Mouse (Mus musculus) hindbrain, postnatal 0 days (tissue): Measurements from ENCODE around the gene Fam71f1. TPM values are rescaled to one million over a fixed set of nuclear protein-coding genes. Genes with fewer than 3 reads are reported as not detected.

Source experiments
- ATAC-seq: fragments of 200-750 bp; cut with Nextera tagmentation; 2 replicates; pipeline ENCODE4 v1.8.0; 2017; ENCODE audit warnings: mild to moderate bottlenecking, moderate TSS enrichment, moderate library complexity
- DNase-seq: peaks from one replicate; pipeline ENCODE4 v3.0.0-alpha.2; 2015; ENCODE audit warnings: low spot score
- H3K27ac ChIP-seq: fragments of 300-500 bp; sonication (generic); 2 replicates; pipeline ENCODE4 v1.5.1; 2014; ENCODE audit warnings: mild to moderate bottlenecking
- H3K27me3 ChIP-seq: fragments of 300-500 bp; sonication (generic); 2 replicates; pipeline ENCODE4 v1.6.1; 2014; ENCODE audit warnings: low read length, mixed read lengths; ENCODE audit not compliant: insufficient read depth
- H3K36me3 ChIP-seq: fragments of 300-500 bp; sonication (generic); 2 replicates; pipeline ENCODE4 v1.6.1; 2014; ENCODE audit warnings: low read length, mixed read lengths; ENCODE audit not compliant: insufficient read depth
- H3K4me1 ChIP-seq: fragments of 300-500 bp; sonication (generic); 2 replicates; pipeline ENCODE4 v1.6.1; 2014; ENCODE audit warnings: antibody characterized with exemption, low read length, mixed read lengths; ENCODE audit not compliant: insufficient read depth
- H3K4me2 ChIP-seq: fragments of 300-500 bp; sonication (generic); 2 replicates; pipeline ENCODE4 v1.6.1; 2014; ENCODE audit warnings: low read depth, mild to moderate bottlenecking, low read length, moderate library complexity, mixed read lengths
- H3K4me3 ChIP-seq: fragments of 300-500 bp; sonication (generic); 2 replicates; pipeline ENCODE4 v1.5.1; 2014; ENCODE audit warnings: low read length
- H3K9ac ChIP-seq: fragments of 300-500 bp; sonication (generic); replicated peaks from 2 replicates; pipeline ENCODE4 v1.6.1; 2014; ENCODE audit warnings: mild to moderate bottlenecking, low read length, moderate library complexity, mixed read lengths
- H3K9me3 ChIP-seq: fragments of 300-500 bp; sonication (generic); 2 replicates; pipeline ENCODE4 v1.6.1; 2016; ENCODE audit warnings: low read length, mixed read lengths
- CTCF ChIP-seq: IDR thresholded peaks from 2 replicates; pipeline ENCODE4 v1.5.1; 2016; ENCODE audit warnings: antibody characterized with exemption, control low read depth, low read depth
- WGBS: fragments of 180-500 bp; shearing (Covaris S2); extraction: QIAGEN DNeasy Blood & Tissue Kit; methylation state at CpG from one replicate; pipeline ENCODE4 v1.1.7; 2014; 5-methylcytosine and 5-hydroxymethylcytosine counted together
- polyA plus RNA-seq: library from polyadenylated mRNA; unstranded; fragments of >200 nt; fragmentation: Nextera tagmentation; extraction: Ambion mirVana; gene quantifications from 2 replicates; pipeline ENCODE4 v1.2.1, GENCODE M21; 2015
- total RNA-seq: library from RNA; depleted of rRNA; stranded (reverse); fragments of >200 nt; gene quantifications from 2 replicates; pipeline ENCODE4 v1.2.3, GENCODE M21; 2014; rRNA removed

Fam71f1 gene
- total and polyA plus RNA-seq, 2 experiments from 2014 or later = not detected

- ATAC-seq (no peak), DNase-seq (no peak)
- Histone ChIP-seq H3K27me3 (no peaks in the 10 kb centered on the region), H3K4me3 (no peak overlapping the region), H3K36me3 (peaks cover 20% of the 10 kb centered on the region), H3K27ac (no peak overlapping the region), H3K9ac (no peak overlapping the region), H3K4me1 (0 out of 2 replicates have a peak, but pooled peaks cover 3% of the 10 kb centered on the region), H3K9me3 (no peaks in the 10 kb centered on the region), H3K4me2 (no peak overlapping the region)
- TF ChIP-seq CTCF = no peak
- 92% methylated on average over 1 of the region's 1 CpGs for WGBS
These were observed 46.3 kb downstream of the Fam71f1 start for GRCm38 (mm10) chr6:29365277-29365676.

- Histone ChIP-seq H3K4me1 (no peaks in the 10 kb centered on the region), H3K4me2 (no peak overlapping the region), H3K36me3 (peaks cover 37% of the 10 kb centered on the region; the same call in 1 of the 2 replicates), H3K27me3 (no peaks in the 10 kb centered on the region), H3K9ac (no peak overlapping the region), H3K4me3 (no peak overlapping the region), H3K9me3 (no peaks in the 10 kb centered on the region), H3K27ac (no peak overlapping the region)
- DNase-seq = no peak
- no peak for ATAC-seq
- TF ChIP-seq CTCF = no peak
- WGBS = 75% methylated on average over 4 of the region's 4 CpGs
These were observed 58.4 kb downstream of the Fam71f1 start for GRCm38 (mm10) chr6:29377386-29377785.

GRCm38 (mm10) chr6:29378678-29379077 is 59.7 kb downstream of the Fam71f1 start:
- Histone ChIP-seq H3K27ac (no peak overlapping the region), H3K4me2 (no peak overlapping the region), H3K9ac (no peak overlapping the region), H3K4me1 (no peaks in the 10 kb centered on the region), H3K9me3 (no peaks in the 10 kb centered on the region), H3K27me3 (no peaks in the 10 kb centered on the region), H3K36me3 (peaks cover 31% of the 10 kb centered on the region; the same call in 1 of the 2 replicates), H3K4me3 (no peak overlapping the region)
- WGBS = 97% methylated on average over 10 of the region's 10 CpGs
- DNase-seq (no peak), ATAC-seq (no peak)
- no peak for TF ChIP-seq CTCF

- ATAC-seq (no peak), DNase-seq (no peak)
- 89% methylated on average over 6 of the region's 6 CpGs for WGBS
- no peak for TF ChIP-seq CTCF
- Histone ChIP-seq H3K4me2 (no peak overlapping the region), H3K9ac (no peak overlapping the region), H3K9me3 (no peaks in the 10 kb centered on the region), H3K27me3 (no peaks in the 10 kb centered on the region), H3K4me1 (no peaks in the 10 kb centered on the region), H3K36me3 (peaks cover 20% of the 10 kb centered on the region; the same call in 1 of the 2 replicates), H3K4me3 (no peak overlapping the region), H3K27ac (no peak overlapping the region)
These were observed 61.0 kb downstream of the Fam71f1 start for GRCm38 (mm10) chr6:29379954-29380353.

GRCm38 (mm10) chr6:29382442-29382841 is 63.5 kb downstream of the Fam71f1 start:
- no peak for TF ChIP-seq CTCF
- WGBS = 33% methylated on average over 2 of the region's 2 CpGs
- no peak overlapping the region for H3K4me2 ChIP-seq
- no peak overlapping the region for H3K9ac ChIP-seq
- H3K9me3 ChIP-seq = no peaks in the 10 kb centered on the region
- H3K4me1 ChIP-seq = no peaks in the 10 kb centered on the region
- H3K4me3 ChIP-seq = no peak overlapping the region
- 0 out of 2 replicates have a peak, but pooled peaks cover 1% of the 10 kb centered on the region for H3K36me3 ChIP-seq
- peak; percentile 12 for DNase-seq
- peak; percentile 68 for ATAC-seq
- H3K27me3 ChIP-seq = no peaks in the 10 kb centered on the region
- H3K27ac ChIP-seq = no peak overlapping the region

Other genes starting within 250 kb of the Fam71f1 start
- gene Rbm28, start 154.1 kb upstream of the Fam71f1 start, total RNA-seq = 13.8 and 16.3 TPM in 2 replicates
- 18.8 and 19.9 TPM in 2 replicates for gene Rbm28, start 154.1 kb upstream of the Fam71f1 start, polyA plus RNA-seq
- 37.8 and 44.9 TPM in 2 replicates for gene Prrt4, start 139.6 kb upstream of the Fam71f1 start, total RNA-seq
- 12.9 and 14.8 TPM in 2 replicates for gene Prrt4, start 139.6 kb upstream of the Fam71f1 start, polyA plus RNA-seq
- 37.8 and 46.3 TPM in 2 replicates for gene Impdh1, start 102.8 kb upstream of the Fam71f1 start, total RNA-seq
- gene Impdh1, start 102.8 kb upstream of the Fam71f1 start, polyA plus RNA-seq = 63.4 and 64.4 TPM in 2 replicates
- 26.5 and 35.8 TPM in 2 replicates for gene Hilpda, start 46.7 kb upstream of the Fam71f1 start, total RNA-seq
- gene Hilpda, start 46.7 kb upstream of the Fam71f1 start, polyA plus RNA-seq = 23.3 and 25.6 TPM in 2 replicates
- gene Fam71f2, start 39.5 kb upstream of the Fam71f1 start, total RNA-seq = 0.79 and 2.1 TPM in 2 replicates
- 0.29 and 0.39 TPM in 2 replicates for gene Fam71f2, start 39.5 kb upstream of the Fam71f1 start, polyA plus RNA-seq
- 117 and 119 TPM in 2 replicates for gene Calu, start 28.9 kb downstream of the Fam71f1 start, total RNA-seq
- gene Calu, start 28.9 kb downstream of the Fam71f1 start, polyA plus RNA-seq = 131 and 135 TPM in 2 replicates
- 2.2 TPM in 1 of 2 replicates, not detected in the other for gene Opn1sw, start 69.3 kb downstream of the Fam71f1 start, total RNA-seq
- 0.44 and 0.63 TPM in 2 replicates for gene Opn1sw, start 69.3 kb downstream of the Fam71f1 start, polyA plus RNA-seq
- 58.1 and 79.4 TPM in 2 replicates for gene Ccdc136, start 77.2 kb downstream of the Fam71f1 start, total RNA-seq
- 56.4 and 62.0 TPM in 2 replicates for gene Ccdc136, start 77.2 kb downstream of the Fam71f1 start, polyA plus RNA-seq
- gene Flnc, start 114.1 kb downstream of the Fam71f1 start, total RNA-seq = 17.6 and 19.4 TPM in 2 replicates
- gene Flnc, start 114.1 kb downstream of the Fam71f1 start, polyA plus RNA-seq = 1.8 TPM in 2 replicates
- 229 and 240 TPM in 2 replicates for gene Atp6v1f, start 148.6 kb downstream of the Fam71f1 start, total RNA-seq
- 371 and 385 TPM in 2 replicates for gene Atp6v1f, start 148.6 kb downstream of the Fam71f1 start, polyA plus RNA-seq
- gene Atp6v1fnb, start 152.3 kb downstream of the Fam71f1 start, total RNA-seq = 0.47 TPM in 1 of 2 replicates, not detected in the other
- 0.59 TPM in 1 of 2 replicates, not detected in the other for gene Atp6v1fnb, start 152.3 kb downstream of the Fam71f1 start, polyA plus RNA-seq
- gene Kcp, start 188.8 kb downstream of the Fam71f1 start, total RNA-seq = 13.1 and 27.5 TPM in 2 replicates
- gene Kcp, start 188.8 kb downstream of the Fam71f1 start, polyA plus RNA-seq = 7.6 and 7.7 TPM in 2 replicates
- gene Irf5, start 207.5 kb downstream of the Fam71f1 start, total RNA-seq = 2.4 and 3.9 TPM in 2 replicates
- 1.8 and 2.1 TPM in 2 replicates for gene Irf5, start 207.5 kb downstream of the Fam71f1 start, polyA plus RNA-seq